Mouse (Mus musculus) lung, adult 2 months (tissue): ENCODE measurements around the gene A730049H05Rik.

Source experiments
- CTCF ChIP-seq: fragments of 200-500 bp; IDR thresholded peaks from 2 replicates; pipeline ENCODE4 v1.5.1; 2011; ENCODE audit warnings: mild to moderate bottlenecking, low read length, control low read depth; ENCODE audit not compliant: insufficient read depth
- POLR2A ChIP-seq: fragments of 200-500 bp; IDR thresholded peaks from 2 replicates; pipeline ENCODE4 v1.6.1; 2011; ENCODE audit warnings: low read depth, mild to moderate bottlenecking, control low read depth, low read length, borderline replicate concordance; ENCODE audit errors: extremely low read depth

- no peak for TF ChIP-seq POLR2A
- no peak for TF ChIP-seq CTCF
Observed at GRCm38 (mm10) chr6:92862599-92862998, 46.3 kb downstream of the A730049H05Rik start.
